Mouse (Mus musculus) R1 (cell line): ENCODE measurements around the gene Pcnx4.
"Not testable (repeated sequence)": the region's sequence is repeated elsewhere in the genome, so short reads cannot be mapped to it uniquely, and the experiment has no call there.

Source experiments
- DNase-seq: peaks from one replicate; pipeline ENCODE4 v3.0.0-alpha.2; 2018; ENCODE audit warnings: low read depth, low spot score

Pcnx4 gene

GRCm38 (mm10) chr12:72594001-72594400, 57.8 kb downstream of the Pcnx4 start:
- DNase-seq = peak; percentile 76

- not testable (repeated sequence) for DNase-seq
These were observed 62.5 kb downstream of the Pcnx4 start for GRCm38 (mm10) chr12:72598731-72599130.

GRCm38 (mm10) chr12:72612053-72612452, 75.9 kb downstream of the Pcnx4 start:
- DNase-seq = no peak

GRCm38 (mm10) chr12:72620856-72621255, 84.7 kb downstream of the Pcnx4 start:
- no peak for DNase-seq

GRCm38 (mm10) chr12:72621441-72621840, 85.3 kb downstream of the Pcnx4 start:
- no peak for DNase-seq

- no peak for DNase-seq
These were observed 86.8 kb downstream of the Pcnx4 start for GRCm38 (mm10) chr12:72622853-72623496.

- no peak for DNase-seq
These were observed 92.6 kb downstream of the Pcnx4 start for GRCm38 (mm10) chr12:72628751-72629150.
